Mouse (Mus musculus) urinary bladder, postnatal 25 days (tissue): ENCODE measurements at regions not wholly inside any gene's neighbourhood (a gene's known extent, or its start where the extent isn't known, plus 50 kb on each side); places are given as distances from the start of the nearest gene placed in this dataset.

ENCODE experiments used
- DNase-seq: peaks from one replicate; pipeline ENCODE4 v3.0.0; 2022; ENCODE audit warnings: low spot score

DNA sequence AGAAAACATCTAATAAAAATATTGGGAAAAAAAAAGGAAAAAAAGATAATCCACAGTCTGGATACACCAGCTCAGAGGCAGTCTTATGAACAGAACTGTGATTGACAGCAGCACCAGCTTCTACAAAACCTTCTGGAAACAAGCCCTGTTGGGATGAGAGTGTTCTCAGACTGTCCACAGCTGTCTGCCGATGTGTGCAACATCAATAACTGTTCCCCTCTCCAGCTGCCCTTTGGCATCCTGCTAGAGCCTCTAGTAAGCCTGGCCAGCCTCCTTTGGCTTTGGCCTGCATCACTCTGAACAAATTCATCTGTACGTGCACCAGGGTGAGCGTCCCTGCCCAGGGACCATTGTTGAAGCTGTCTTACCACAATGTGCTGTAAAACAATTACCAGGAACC is 137.0 kb upstream of the Irs2 start:
- DNase-seq: no peak

DNA sequence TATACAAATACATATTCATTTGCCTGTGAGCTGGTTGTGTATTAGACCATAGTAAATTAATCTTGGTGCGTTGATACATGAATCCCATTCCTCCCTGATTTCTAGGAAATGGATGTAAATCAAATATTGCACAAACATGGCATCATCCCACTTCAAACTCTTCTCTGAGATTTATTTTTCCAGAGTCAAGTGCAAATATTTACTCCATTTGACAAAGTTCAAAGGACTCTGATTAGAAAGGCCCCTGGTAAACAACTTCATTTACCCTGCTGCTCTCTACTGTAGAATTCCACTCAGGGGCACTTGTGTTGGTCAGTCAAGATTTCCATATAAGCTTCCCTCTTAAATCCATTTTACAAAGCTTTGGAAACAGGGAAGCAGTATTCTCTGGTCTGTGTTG is 132.3 kb upstream of the Irs2 start:
- no peak for DNase-seq

DNA sequence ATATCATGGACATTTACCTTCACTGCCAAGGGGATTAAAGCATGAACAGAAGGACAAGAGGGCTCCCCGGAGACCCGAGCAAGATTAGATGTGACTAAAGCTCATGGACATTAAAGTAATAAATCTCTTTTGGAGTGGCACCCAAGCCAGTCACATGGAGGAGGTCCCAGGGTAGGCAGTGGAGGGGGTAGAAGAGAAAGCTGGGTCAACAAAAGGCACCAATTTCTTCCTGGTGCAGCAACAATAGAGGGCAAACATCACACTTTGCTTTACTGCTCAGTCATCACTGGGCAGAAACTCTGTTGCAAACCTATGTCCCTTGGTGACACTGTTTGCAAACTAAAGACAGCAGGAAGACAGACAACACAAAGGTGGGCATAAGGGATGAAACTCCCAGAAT is 131.0 kb upstream of the Irs2 start:
- DNase-seq: no peak

- DNase-seq: no peak
Measured at GRCm38 (mm10) chr8:11138302-11139020, 130.2 kb upstream of the Irs2 start.

DNA sequence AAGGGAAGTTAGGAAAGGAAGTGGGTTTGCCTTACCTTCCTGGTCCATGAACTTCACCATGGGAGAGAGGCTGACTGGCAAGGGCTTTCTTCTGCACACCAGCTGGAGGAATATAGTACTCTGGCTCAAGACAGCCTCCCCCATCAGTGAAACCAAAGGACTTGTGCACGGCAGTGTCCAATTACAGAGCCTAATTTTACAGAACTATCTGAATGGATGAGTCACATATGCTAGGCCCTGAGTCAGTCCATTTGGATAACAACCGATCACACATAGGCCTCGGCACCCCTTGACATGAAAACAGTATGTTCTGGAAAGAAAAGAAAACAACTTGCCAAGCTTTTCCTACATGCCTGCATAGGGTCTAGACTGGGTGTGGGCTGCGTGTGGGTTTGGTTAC is 128.3 kb upstream of the Irs2 start:
- no peak for DNase-seq

DNA sequence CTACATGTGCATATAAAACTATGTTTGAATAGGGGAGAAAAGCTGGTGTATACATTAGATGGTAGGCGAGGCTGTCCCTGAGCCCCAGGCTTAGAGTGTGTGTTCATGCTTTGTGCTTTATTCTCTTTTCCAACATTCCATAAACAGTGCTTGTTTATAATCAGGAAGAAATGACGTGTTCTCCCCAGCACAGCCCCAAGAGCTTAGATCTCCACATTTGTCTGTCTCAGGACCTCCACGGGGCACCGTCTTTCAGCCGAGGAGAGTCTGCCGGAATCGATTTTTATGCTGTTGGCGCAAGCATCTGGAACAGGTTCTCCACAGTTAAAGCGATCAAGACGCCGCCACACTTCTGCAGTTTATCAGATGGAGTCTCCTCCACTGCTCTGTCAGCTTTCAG is 126.9 kb upstream of the Irs2 start:
- DNase-seq: no peak

DNA sequence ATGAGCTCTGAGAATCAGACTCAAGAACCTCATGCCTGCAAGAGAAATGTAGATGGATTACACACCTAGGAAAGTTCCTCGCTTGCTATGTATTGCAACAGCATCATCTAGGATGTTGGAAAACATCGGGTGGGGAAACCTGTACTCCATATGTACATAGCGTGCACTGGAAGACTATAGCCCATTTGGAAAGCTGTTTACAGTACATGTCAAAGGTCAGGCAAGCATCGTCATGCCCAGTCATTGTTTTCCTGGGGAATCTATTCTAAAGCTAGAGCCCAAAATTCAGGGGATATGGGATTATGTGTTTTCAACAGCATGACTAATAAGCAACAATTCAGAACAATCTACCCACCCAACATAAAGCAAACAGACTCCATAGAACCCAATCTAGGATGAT is 126.3 kb upstream of the Irs2 start:
- DNase-seq: no peak

GRCm38 (mm10) chr8:11119030-11119634 is 110.9 kb upstream of the Irs2 start:
- DNase-seq: no peak

- DNase-seq: no peak
Measured at GRCm38 (mm10) chr8:11116534-11116933, 108.3 kb upstream of the Irs2 start.

DNA sequence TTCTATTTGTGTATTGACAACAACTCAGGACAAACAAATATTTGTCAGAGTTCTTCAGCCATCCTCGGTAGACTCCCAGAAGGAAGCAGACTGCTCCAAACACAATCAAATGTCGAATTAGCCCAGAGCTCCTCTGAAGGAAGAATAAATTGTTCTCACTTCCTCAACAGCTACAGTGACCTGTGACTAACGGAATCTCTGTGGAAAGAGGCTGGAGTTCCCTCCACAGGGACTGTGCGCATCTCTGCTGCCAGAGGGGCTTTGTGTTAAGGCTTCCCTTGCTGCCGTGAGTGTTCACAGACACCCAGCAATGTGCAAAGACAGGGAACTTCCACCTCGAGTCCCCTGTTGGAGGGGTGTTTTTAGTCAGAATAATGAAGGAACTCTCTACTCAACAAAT is 107.0 kb upstream of the Irs2 start:
- DNase-seq: no peak

- DNase-seq: no peak
Measured at GRCm38 (mm10) chr8:11114531-11114930, 106.3 kb upstream of the Irs2 start.

DNA sequence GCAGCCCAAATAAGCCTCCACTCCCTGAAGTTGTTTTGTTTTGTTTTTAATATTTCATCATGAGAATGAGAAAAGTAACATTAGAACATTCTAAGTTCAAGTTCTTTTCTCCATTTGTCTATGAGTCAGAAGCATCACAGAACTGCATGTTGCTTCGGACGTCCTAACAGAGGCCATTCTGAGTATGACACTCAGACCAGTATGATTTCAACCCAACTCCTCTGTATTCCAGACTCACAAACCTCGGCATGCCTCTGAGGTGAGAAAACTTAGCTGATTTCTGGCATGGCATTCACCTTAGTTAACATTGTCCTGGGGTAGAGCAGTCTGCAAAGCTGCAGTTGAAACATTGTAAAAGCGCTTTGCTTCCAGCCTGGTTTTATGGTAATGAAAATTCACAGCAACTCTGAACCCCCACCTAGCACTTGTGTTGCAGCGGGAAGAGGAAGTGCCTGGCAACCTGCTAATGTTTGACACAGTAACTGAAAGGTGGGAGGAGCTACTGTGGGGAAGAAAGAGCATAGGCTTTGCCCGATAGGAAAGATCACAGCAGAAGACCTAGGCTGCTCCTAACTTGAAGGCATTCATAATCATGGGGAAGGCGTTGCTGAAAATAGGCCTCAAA is 104.8 kb upstream of the Irs2 start:
- no peak for DNase-seq

DNA sequence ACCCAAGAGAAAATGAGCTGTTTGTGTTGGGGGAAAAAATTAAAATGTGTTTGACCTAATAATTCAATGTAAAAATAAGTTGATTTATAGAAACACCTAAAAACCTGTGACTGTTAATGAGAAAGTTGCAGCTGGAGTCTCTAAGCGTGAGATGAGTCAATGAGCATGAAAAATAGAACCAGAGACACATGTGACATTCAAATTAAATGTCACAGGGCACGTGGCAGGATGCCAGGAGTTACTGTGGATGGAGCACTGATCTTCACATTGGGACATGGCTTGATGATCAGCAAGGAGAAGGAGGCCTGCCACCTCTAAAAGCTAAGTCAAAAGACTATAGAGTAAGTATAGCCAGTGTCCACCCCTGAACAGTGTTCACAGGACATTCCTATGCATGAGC is 103.7 kb upstream of the Irs2 start:
- no peak for DNase-seq

DNA sequence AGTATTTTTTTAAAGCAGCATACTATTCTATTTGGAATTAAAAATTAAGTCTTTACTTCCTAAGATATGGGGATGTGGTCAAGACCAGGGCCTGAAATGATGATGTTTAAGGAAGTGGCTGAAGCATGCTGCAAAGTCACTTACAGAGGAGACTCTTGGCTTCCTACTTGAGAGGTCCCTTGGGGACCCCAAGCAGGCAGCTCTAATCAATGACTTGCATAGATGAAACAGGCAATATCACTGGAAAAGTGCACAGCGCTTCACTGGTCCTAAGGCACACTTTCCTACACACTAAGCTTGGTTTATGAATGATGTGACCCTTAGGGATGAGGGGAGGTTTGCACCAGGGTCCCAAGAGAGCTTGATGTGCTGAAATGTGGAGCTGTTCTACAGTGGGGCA is 99.2 kb upstream of the Irs2 start:
- DNase-seq: no peak

- no peak for DNase-seq
Measured at GRCm38 (mm10) chr8:11107021-11107420, 98.8 kb upstream of the Irs2 start.

- no peak for DNase-seq
Measured at GRCm38 (mm10) chr8:11103745-11104607, 95.7 kb upstream of the Irs2 start.

GRCm38 (mm10) chr8:11100310-11100709 is 92.1 kb upstream of the Irs2 start:
- DNase-seq: no peak

DNA sequence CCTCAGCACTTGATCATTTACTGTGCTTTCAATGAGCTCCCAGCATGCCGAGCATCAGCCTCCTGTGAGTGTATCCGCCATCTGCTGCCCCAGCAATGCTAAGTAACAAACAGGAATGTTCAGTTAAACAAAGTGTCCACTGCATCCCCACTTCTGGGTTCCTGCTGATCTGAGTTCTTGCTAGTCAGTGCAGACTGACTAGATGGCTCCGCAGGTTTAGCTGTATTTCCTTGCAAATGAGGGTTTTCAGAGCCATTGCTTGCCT is 91.3 kb upstream of the Irs2 start:
- DNase-seq: no peak

- DNase-seq: no peak
Measured at GRCm38 (mm10) chr8:11098790-11099590, 90.7 kb upstream of the Irs2 start.

DNA sequence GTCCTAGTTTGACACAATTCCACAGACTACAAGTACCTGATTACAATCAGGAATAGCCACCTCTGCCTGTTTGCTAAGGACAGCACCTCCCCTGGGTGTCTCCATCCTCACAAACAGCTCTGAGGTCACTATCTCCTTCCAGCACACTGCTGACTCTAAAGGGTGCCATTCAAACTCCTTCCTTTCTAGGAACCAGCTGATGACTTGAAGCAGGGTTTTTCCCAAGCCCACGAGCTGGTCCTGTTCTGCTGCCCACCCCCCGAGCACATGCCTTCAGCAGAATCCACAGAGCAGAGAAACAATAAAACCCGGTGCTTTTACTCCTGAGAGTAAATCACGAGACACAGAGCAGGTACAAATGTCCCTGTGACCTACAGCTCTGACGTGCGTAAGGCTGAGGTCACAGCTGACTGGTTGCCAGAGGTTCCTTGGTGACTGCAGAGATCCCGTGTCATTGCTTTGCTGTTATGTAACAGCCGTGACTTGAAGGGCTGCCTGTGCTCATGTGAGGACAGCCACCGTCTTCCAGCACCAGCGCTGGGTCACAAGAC is 90.0 kb upstream of the Irs2 start:
- no peak for DNase-seq

DNA sequence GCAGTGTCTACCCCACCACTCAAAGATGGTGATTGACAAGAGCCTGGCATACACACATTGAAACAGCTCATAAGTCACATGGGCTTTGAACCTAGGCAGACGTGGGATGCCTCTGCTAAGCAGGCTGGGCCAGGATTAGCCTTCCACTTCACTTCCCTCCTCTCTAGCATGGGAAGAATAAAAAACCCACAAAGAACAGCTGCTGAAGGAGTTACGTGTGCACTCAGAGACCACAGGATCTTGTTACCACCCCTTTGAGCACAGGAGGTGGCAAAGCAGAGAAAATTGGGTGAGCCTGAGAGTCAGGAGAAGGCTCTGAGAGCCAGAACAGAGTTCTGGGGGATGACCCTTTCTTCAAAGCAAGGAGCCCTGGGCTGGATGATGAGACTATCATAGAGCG is 89.6 kb upstream of the Irs2 start:
- no peak for DNase-seq

- no peak for DNase-seq
Measured at GRCm38 (mm10) chr8:11094516-11094915, 86.3 kb upstream of the Irs2 start.
